Mouse (Mus musculus) kidney, postnatal 0 days (tissue): ENCODE measurements around the gene Snu13. TPM values are rescaled to one million over a fixed set of nuclear protein-coding genes. Genes with fewer than 3 reads are reported as not detected.

Source experiments
- ATAC-seq: fragments of 200-750 bp; cut with Nextera tagmentation; replicated peaks from 2 replicates; pipeline ENCODE4 v1.8.0; 2017; ENCODE audit warnings: low read depth, moderate number of reproducible peaks, moderate TSS enrichment, moderate library complexity; ENCODE audit not compliant: low FRiP score
- DNase-seq: peaks from one replicate; pipeline ENCODE4 v3.0.0-alpha.2; 2016; ENCODE audit warnings: low spot score
- H3K27ac ChIP-seq: fragments of 300-500 bp; sonication (generic); 2 replicates; pipeline ENCODE4 v1.5.1; 2014; ENCODE audit warnings: mild to moderate bottlenecking
- H3K27me3 ChIP-seq: fragments of 300-500 bp; sonication (generic); 2 replicates; pipeline ENCODE4 v1.6.1; 2014; ENCODE audit warnings: low read length, mixed read lengths; ENCODE audit not compliant: insufficient read depth
- H3K36me3 ChIP-seq: fragments of 300-500 bp; sonication (generic); 2 replicates; pipeline ENCODE4 v1.6.1; 2014; ENCODE audit warnings: low read length, mixed read lengths; ENCODE audit not compliant: insufficient read depth
- H3K4me1 ChIP-seq: fragments of 300-500 bp; sonication (generic); replicated peaks from 2 replicates; pipeline ENCODE4 v1.6.1; 2014; ENCODE audit warnings: antibody characterized with exemption, low read length, mixed read lengths; ENCODE audit not compliant: insufficient read depth
- H3K4me2 ChIP-seq: fragments of 300-500 bp; sonication (generic); 2 replicates; pipeline ENCODE4 v1.6.1; 2014; ENCODE audit warnings: mild to moderate bottlenecking, low read length, moderate library complexity, mixed read lengths
- H3K4me3 ChIP-seq: fragments of 300-500 bp; sonication (generic); replicated peaks from 2 replicates; pipeline ENCODE4 v1.5.1; 2014; ENCODE audit warnings: low read depth, low read length
- H3K9ac ChIP-seq: fragments of 300-500 bp; sonication (generic); 2 replicates; pipeline ENCODE4 v1.6.1; 2014; ENCODE audit warnings: low read depth, low read length
- H3K9me3 ChIP-seq: fragments of 300-500 bp; sonication (generic); replicated peaks from 2 replicates; pipeline ENCODE4 v1.6.1; 2016; ENCODE audit warnings: low read length, inconsistent platforms, mixed read lengths
- CTCF ChIP-seq: IDR thresholded peaks from 2 replicates; pipeline ENCODE4 v1.5.1; 2016; ENCODE audit warnings: antibody characterized with exemption, low read depth, mild to moderate bottlenecking, moderate library complexity
- WGBS: fragments of 180-500 bp; shearing (Covaris S2); extraction: QIAGEN DNeasy Blood & Tissue Kit; methylation state at CpG from one replicate; pipeline ENCODE4 v1.1.7; 2014; 5-methylcytosine and 5-hydroxymethylcytosine counted together
- polyA plus RNA-seq: library from polyadenylated mRNA; unstranded; fragments of >200 nt; fragmentation: Nextera tagmentation; extraction: Ambion mirVana; gene quantifications from 2 replicates; pipeline ENCODE4 v1.2.1, GENCODE M21; 2015

Snu13 gene
- 215 and 225 TPM in 2 replicates for polyA plus RNA-seq

DNA sequence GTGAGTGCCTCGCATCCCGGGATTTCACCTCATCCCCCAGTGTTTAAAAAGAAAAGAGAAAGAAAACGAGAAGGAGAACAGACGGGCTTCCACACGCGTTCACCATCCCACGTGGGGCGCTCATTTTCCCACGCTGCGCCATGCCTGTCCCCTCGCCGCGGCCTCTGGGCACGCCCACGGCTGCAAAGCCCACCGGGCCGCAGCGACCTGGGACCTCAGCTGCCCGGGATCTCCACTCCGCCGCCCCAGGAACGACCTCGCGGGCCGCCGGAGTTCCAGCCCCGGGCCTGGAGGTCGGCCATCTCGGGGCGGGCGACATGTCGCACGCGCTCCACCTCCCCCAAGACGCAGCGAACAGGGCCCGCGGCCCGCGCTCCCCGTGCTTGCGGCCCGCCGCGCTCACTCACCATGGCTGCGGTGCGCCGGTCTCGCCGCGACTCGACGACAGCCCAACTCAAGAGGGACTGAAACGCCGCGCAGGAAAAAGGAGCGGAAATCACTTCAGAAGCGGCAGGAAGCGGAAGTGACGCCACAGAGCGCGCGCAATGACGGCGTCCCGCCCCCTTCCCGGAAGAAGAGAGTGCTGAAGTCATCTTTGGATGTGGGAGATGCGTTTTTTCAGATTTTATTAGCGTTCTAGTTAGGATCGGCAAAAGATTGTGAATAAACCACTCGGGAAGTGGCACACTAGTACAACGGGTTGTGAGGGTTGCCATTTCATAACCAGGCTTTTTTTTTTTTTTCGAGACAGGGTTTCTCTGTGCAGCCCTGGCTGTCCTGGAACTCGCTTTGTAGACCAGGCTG lies at the start of gene Snu13:
Gene Snu13 (minus strand): TSS at position 519 of the 804 bp plus-strand sequence.
- peak within 1 kb of the TSS; percentile 94 for H3K27ac ChIP-seq

DNA sequence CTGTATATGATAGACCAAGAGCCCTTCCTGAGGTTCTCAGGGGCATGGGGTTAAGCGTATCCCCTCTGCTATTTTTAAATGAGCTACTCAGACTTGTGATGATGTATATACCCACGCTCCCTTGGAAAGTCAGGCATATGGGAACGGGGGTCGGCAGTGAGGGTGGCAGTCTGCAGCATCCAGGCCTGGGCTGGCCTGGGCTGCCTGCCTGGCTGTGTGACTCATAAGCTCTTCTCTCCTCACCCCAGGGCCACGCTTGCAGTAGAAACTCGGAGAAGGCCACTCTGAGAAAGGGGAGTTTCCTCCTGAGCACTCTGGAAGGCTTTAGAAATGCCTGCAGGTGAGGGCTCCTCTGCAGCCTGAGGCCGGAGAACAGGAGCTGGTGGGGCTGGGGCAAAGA lies 43.7 kb upstream of the Snu13 start:
- TF ChIP-seq CTCF, result no peak
- no peak overlapping the region for H3K27ac ChIP-seq
- ATAC-seq, result no peak
- no peaks in the 10 kb centered on the region for H3K4me1 ChIP-seq
- H3K4me3 ChIP-seq, result no peak overlapping the region
- no peak overlapping the region for H3K9ac ChIP-seq
- H3K27me3 ChIP-seq, result no peaks in the 10 kb centered on the region
- H3K9me3 ChIP-seq, result no peaks in the 10 kb centered on the region
- DNase-seq, result no peak
- 82% methylated on average over 7 of the region's 7 CpGs for WGBS
- H3K4me2 ChIP-seq, result no peak overlapping the region
- no peaks in the 10 kb centered on the region for H3K36me3 ChIP-seq

More for the DNA sequence above, at the start of gene Snu13:
- Histone ChIP-seq H3K4me1 (peaks cover 9% of the 10 kb centered on the region; the same call in 1 of the 2 replicates), H3K9ac (peak within 1 kb of the TSS; percentile 96), H3K4me3 (peak within 1 kb of the TSS; percentile 96), H3K36me3 (peaks cover 11% of the 10 kb centered on the region; the same call in 1 of the 2 replicates), H3K9me3 (no peaks in the 10 kb centered on the region), H3K27me3 (no peaks in the 10 kb centered on the region), H3K4me2 (peak within 1 kb of the TSS; percentile 94)
- ATAC-seq (peak; percentile 81), DNase-seq (peak; percentile 94)
- no peak for TF ChIP-seq CTCF
- WGBS, result under 1% methylated on average over 74 of the region's 74 CpGs

DNA sequence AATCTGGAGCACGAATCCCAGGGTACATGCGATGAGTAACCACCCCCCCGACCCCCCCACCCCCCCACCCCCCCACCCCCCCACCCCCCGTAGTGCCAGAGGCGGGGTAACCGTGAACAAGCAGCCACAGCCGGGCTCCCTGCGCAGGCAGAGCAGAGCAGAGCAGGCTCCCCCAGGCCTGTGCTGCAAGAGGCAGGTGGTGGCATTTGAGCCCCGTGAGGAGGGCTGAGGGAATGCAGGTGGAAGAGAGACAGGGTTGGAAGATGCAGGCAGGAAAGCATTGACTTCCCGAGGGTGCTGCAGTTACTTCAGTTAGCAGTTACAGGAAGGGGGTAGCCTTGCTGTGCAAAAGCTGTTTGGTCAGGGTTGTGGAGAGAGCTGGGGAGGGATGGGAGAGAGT lies 39.9 kb upstream of the Snu13 start:
- TF ChIP-seq CTCF, result no peak
- no peaks in the 10 kb centered on the region for H3K4me1 ChIP-seq
- no peaks in the 10 kb centered on the region for H3K27me3 ChIP-seq
- no peaks in the 10 kb centered on the region for H3K36me3 ChIP-seq
- 13% methylated on average over 10 of the region's 10 CpGs for WGBS
- no peaks in the 10 kb centered on the region for H3K9me3 ChIP-seq
- no peak overlapping the region for H3K27ac ChIP-seq
- no peak overlapping the region for H3K4me3 ChIP-seq
- no peak overlapping the region for H3K9ac ChIP-seq
- DNase-seq, result peak; percentile 12
- H3K4me2 ChIP-seq, result no peak overlapping the region
- no peak for ATAC-seq

DNA sequence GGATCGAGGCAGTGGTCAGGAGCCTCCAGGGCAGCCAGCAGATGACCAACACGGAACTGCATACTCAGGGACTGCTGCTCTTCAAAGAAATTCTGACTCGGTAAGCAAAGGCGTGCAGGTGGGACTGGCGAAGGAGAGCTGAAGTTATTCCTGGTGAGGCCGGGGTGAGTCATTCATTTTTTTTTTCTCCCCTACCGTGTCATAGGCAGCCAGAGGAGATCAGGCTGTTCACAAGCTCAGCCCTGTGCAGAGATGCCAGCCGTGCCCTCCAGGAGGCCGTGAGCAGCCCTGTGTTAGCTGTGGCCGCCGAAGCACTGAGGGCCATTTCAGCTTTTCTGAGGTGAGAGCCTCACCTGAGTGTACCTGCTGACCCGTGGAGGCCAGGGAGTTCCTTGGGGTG lies 38.7 kb upstream of the Snu13 start:
- Histone ChIP-seq H3K9ac (no peak overlapping the region), H3K4me3 (no peak overlapping the region), H3K9me3 (no peaks in the 10 kb centered on the region), H3K27me3 (no peaks in the 10 kb centered on the region), H3K4me1 (no peaks in the 10 kb centered on the region), H3K27ac (no peak overlapping the region), H3K36me3 (no peaks in the 10 kb centered on the region), H3K4me2 (no peak overlapping the region)
- 87% methylated on average over 12 of the region's 12 CpGs for WGBS
- no peak for DNase-seq
- ATAC-seq, result no peak
- no peak for TF ChIP-seq CTCF

DNA sequence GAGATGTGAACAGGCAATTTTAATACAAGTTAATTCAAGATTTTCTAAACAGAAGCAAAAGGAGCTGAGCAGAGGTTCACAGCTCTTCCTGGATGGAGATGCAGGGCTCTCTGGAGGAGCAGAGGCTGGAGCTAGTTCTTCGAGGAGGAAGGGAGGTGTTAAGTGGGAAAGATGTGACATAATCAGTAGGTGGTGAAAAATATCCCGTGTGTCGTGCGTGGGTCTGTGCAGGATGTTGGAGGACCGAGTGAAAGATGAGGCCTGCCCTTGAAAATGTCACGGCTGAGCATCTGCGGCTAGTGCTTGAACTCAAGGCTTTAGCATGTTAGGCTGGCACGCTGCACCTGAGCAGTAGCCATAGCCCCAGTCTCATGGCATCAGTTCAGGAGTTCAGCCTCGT lies 38.2 kb upstream of the Snu13 start:
- TF ChIP-seq CTCF, result no peak
- Histone ChIP-seq H3K9ac (no peak overlapping the region), H3K9me3 (no peaks in the 10 kb centered on the region), H3K4me2 (no peak overlapping the region), H3K27ac (no peak overlapping the region), H3K4me3 (no peak overlapping the region), H3K4me1 (no peaks in the 10 kb centered on the region), H3K27me3 (no peaks in the 10 kb centered on the region), H3K36me3 (no peaks in the 10 kb centered on the region)
- WGBS, result 80% methylated on average over 9 of the region's 9 CpGs
- no peak for ATAC-seq
- no peak for DNase-seq

DNA sequence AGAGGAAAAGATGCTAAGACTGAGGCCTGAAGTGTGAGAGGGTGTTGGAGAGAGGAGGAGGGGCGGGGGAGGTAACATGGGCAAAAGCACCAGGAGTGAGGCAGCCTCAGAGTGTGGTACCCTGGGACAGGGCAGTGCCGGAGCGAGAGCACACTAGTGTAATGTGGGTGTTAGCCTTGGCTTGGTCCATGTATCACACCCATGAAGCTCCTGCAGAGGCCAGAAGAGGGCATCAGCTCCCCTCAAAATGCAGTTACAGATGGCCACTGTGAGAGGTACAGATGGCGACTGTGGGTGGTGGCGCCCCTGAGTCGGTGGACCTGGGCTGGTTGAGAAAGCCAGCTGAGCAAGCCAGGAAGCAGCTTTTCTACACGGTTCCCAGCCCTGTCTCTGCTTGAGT lies 33.8 kb upstream of the Snu13 start:
- WGBS, result 38% methylated on average over 7 of the region's 7 CpGs
- Histone ChIP-seq H3K27ac (no peak overlapping the region), H3K4me2 (no peak overlapping the region), H3K27me3 (no peaks in the 10 kb centered on the region), H3K4me1 (no peaks in the 10 kb centered on the region), H3K4me3 (no peak overlapping the region), H3K9ac (no peak overlapping the region), H3K36me3 (no peaks in the 10 kb centered on the region), H3K9me3 (no peaks in the 10 kb centered on the region)
- DNase-seq (peak; percentile 40), ATAC-seq (0 out of 2 replicates have a peak, but pooled peaks have one; percentile 21)
- TF ChIP-seq CTCF, result peak; percentile 66

DNA sequence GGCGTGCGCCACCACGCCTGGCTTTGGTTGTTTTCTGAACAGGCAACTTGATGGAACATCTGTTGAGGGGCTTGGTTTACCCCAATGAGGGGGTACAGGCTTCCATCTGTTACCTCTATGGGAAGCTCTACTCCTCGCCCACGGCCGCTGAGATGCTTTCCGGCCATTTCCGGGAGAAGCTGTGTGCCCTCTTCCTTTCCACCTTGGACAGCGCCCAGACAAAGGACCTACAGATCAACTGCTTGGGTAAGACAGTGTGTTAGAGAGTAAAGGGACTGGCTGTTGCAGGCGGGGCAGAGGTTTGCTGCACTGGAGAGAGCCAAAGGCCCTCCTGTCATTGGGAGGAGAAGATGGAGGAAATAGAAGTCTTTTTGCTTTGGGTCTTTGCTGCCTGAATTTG lies 32.5 kb upstream of the Snu13 start:
- Histone ChIP-seq H3K9ac (no peak overlapping the region), H3K4me3 (no peak overlapping the region), H3K36me3 (no peaks in the 10 kb centered on the region), H3K4me2 (no peak overlapping the region), H3K27ac (no peak overlapping the region), H3K27me3 (no peaks in the 10 kb centered on the region), H3K4me1 (no peaks in the 10 kb centered on the region), H3K9me3 (no peaks in the 10 kb centered on the region)
- WGBS, result 52% methylated on average over 10 of the region's 10 CpGs
- ATAC-seq, result no peak
- no peak for TF ChIP-seq CTCF
- DNase-seq, result peak; percentile 18
